Mouse (Mus musculus) c-Kit-positive CD71-positive TER-119-positive erythroid progenitor cells, embryonic 14.5 days (primary cell): ENCODE results near the gene Prr18.

Experiments
- DNase-seq: peaks from one replicate; pipeline ENCODE4 v3.0.0-alpha.2; 2013; ENCODE audit warnings: low spot score

Prr18 gene

DNA sequence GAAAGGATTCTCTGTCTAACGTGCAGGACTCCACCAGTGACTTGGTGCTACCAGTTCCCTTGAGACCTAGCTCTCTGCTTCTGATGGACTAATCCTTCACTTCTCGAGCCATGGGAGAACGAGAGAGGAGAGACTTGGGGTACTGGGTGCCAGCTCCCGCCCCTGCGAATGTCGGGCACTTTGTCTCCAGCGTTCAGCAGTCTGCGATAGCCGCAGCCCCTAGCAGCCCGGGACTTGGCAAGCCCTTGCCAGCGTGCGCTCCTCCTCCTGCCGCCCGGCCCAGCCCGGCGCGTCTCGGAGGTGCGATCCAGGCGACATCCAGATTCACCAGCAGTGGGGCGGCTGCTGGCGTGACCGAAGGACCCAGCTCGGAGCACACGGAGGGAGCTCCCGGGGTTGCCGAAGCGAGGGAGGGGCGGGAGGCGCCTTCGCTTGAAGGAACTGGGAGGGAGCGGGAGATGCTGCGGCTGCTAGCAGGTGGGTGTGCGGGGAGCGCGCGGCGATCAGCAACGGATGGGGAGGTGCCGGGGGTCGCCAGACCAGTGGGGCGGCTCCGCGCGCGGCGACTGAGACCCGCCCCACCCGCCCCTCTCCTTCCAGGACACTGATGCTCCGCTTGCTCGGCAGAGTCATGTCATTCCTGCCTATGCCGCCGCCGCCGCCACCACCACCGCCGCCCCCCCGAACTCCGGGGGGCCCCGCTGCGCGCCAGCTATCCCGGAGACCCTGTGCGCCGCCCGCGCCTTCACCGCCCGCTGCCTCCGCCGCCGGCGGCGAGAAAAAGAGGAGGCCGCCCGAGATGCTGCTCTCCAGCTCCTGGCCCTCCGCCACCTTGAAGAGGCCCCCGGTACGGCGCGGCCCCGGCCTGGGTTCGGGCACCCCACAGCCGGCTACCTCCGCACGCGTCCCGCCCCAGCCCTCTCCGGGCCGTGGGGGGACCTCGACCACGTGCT, 3.4 kb downstream of the Prr18 start:
- no peak for DNase-seq

DNA sequence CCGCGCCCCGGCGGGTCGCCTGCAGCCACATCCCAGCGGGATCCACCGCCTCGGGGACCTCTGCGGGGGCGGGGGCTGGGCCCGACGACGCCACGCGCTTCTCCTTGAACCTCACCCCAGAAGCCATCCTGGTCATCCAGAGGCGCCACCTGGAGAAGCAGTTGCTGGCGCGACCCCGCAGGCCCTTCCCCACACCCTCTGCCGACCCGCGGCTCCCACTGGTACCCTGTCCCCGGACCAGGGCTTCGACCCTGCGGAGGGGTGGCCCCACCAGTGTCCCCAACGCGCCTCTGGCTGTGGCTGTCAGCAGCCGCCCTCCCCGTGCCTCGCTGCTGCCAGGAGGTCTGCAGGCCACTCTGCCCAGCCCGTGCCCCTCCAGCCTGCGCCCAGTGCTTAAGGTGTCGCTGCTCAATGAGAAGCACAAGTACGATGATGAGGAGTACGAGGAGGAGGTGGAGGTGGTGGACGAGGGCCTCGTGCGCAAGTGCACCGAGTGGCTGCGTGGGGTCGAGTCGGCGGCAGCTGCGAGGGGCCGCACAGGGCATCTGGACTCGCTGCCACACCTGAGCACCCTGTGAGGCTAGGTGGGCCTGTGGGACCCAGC, 4.2 kb downstream of the Prr18 start:
- DNase-seq = no peak

DNA sequence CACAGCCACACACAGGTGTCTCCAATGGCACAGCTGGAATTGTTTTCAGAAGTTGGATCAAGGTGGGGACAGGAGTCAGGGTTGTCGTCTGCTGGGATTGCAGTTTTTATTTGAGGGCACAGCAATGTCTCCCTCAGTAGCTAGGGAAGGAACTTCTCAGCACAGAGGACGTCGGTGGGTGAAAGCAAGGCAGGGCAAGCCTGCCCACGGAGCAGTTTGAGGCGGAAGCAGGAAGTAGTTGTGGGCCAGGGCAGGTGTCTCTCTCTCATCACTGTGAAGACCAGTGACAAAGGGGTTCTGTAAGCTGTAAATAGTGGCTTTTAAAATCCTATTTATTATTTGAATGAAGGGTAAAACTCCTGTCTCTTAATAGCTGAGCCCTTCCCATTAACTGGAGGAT, 5.4 kb downstream of the Prr18 start:
- DNase-seq = no peak

DNA sequence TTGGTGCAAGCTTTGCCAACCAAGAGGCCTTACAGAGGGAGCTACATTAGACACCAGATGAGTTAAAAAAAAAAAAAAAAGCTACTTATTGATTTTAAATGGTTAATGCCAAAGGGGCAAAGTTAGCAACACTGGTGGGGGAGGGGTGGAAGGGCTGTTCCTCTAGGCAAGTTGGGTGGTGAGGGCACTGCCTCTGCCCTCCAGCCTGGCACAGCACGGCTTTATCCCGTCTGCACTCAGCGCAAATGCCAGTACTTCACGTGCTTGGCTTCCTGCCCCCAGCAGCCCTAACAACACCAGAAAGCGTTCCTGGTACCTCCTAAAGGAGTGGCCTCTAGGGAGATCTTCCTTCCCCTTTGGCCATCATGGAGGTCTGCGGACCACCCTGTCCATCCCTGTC, 6.2 kb downstream of the Prr18 start:
- no peak for DNase-seq

DNA sequence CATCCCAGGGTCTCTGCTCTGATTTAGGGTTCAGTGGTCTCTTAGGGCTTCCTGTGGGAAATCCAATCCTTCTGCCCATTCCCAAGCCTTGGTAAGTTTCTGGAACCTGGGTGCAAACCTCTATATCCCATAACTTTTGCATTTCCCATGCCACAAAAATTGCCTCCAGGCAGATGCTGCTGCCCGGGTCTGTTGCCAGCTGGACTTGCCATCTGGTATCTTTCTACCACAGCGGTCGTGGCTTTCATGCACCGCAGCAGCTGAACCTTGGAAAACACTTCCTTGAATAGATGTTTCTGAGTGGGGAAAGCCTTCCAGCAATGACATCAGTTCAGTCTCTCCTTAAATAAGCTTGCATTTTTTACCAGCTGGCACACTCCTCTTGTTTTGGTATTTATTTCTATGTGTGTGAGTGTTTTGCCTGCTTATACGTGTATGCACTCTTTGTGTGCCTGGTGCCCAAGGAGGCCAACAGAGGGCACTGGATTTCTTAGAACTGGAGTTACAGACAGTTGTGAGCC, 10.6 kb downstream of the Prr18 start:
- DNase-seq = no peak

DNA sequence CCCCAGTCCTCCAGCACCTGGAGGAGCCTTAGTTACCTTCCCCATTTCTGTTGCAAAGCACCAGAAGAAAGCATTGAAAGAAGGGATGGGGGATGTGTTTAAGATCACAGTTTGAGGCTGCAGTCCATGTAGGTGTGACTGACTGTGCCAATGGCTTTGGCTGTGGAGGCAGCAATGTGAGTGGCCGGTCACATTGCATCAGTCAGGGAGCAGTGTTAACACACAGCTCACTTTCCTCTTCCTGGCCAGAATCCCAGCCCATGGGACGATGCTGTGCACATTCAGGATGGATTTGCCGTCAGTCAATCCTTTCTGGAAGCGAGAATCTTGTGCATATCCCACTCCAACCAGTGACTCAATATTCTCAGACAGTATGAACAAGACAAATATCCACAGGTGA, 11.7 kb downstream of the Prr18 start:
- no peak for DNase-seq

DNA sequence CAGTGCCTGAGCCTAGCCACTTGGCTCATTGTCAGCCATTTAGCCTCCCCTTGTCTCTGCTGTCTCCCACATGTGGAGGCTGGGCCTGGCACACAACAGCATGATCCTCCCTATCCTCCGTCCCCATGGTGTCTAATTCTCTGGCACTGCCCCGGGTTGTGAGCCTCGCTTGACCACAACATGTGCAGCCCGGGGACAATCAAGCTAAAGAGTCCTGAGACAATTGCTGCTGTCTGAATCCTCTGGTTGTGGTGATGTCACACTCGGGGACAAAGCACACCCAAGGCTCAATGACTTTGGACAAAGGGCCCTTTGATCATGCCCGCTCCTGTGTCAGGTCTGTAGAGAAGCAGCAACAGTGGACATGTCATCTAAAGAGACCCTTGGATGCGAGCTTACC, 13.8 kb downstream of the Prr18 start:
- DNase-seq = no peak

DNA sequence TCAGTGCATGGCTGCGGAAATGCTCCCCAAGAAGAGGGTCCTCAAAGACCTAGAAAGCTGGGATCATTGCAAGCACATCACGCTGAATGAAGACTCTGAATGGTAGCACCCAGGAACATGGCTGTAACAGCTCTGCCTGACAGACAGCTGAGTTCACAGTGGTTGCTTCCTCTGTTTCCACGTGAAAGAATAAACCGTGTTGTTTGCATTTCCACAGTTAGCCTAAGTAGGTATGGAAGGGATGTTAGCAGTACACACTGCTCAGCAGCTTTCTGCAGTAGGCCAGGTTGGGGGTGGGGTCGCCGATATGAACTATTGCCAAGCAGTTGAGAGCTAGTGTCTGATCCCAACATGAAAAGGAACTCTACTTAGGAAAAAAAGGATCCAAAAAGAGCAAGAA, 18.4 kb downstream of the Prr18 start, which contains the start of gene T2:
T2 (plus strand) TSS at position 301 of the 400 bp plus-strand sequence.
- DNase-seq = no peak

DNA sequence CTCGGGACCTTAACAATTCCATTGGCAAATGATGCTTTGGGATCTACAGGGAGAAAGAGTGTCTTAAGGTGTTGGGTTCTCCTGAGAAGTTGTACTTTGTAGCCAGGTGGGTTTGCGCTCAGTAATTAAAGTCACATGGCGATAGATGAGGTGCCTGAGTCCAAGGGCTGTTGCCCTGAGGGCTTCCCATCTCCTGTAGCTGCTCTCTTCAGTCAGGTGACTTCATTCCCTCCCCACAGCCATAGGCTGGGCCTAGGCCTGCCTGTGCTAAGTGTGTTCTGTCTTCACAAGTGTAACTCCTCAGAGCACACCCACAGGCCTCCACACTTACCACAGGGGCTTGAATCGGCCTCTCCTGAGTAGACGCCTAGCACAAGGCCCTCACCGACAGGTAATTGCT, 20.2 kb downstream of the Prr18 start:
- no peak for DNase-seq

DNA sequence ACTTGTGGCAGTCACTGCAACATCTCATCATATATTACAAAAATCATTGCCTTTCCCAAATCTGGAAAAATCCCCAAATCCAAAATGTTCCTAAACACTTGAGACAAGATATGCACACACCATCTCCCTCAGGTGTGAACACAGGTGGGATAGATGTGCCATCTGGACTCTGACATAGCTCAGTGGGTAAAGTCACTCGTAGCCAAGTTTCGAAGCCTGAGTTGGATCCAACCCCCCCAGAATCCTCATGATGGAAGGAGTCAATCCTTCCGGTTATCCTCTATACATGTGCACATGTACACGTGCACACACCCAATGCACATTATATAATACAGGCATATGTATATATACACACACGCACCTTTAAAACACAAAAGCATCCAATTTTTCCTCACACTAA, 23.6 kb downstream of the Prr18 start:
- no peak for DNase-seq

DNA sequence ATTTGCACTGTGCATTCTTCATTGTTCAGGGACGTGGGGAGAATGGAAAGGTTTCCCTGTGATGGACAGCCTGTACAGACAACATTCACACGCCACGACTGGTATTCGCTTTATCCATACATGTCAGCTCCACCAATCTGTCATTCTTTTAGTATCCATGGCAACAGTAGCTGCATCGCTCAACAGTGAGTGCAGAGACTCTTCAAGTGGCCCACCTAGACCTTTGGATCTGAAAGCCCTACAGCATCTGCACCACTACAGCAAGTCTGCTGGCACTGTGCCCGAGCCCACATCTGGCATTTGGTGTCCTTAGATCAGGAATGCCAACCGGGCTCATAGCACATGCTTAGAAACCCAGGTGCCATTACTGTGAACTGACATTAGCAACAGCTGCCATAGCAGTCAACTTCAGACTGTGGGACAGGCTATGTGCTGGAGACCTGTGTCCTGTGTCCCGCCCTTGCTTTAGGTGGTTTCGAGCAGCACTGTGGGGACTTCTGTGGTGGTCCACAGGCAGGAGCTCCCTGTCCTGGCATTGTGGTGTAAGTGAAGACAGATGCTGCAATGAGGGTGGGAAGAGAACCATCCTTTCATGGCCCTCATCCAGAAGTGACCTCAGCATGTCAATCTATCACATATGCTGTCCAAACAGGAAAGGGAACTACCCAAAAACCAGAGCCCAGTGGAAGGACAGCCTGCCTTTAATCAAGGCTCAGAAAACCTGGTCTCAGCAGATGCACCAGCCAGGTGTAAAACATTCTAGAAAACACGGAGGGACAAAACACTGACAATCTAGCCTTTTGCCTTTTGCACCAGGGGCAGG, 24.2 kb downstream of the Prr18 start:
- no peak for DNase-seq

DNA sequence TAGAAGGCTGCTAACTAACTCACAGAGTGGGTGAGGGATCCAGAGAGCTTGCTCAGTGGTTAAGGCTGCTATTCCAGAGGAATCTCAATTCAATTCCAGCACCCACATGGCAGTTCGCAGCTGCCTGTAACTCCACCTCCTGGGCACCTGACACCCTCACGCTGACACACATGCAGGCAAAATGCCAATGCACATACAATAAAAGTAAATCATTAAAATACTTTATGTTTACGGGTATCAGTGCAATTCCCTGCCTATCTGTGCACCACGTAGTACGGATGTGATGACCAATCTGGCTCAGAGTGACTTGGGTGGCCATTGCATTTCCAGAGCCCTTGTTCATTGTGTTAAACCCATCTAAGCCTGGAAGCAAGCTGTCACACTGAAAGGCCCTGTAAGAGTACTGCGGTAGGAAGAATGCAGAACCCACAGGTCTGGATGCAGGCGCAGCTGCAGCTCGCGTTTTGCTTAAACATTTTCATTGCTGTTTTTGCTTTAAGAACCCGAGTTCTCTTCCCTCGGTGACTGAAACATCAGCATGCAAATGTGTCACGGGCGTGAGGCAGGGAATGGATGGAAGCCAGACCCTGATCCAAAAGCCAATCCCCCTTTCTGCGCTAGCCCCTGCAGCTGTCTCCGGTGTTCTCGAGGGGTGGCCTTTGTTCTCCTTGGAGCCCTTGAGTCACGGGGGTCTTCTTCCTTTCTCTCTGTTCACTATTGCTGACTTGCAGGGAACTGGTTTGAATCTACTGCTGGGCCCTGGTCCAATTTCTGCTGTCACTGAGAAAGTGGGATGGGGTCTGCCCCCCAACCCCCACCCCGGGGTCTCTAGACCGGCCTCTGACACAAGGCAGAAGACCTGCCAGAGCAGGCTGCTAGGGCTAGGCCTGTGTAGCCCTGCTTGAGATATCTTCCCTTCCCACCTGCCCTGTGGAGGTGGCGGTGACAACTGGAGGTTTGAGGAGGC, 30.5 kb downstream of the Prr18 start:
- no peak for DNase-seq

DNA sequence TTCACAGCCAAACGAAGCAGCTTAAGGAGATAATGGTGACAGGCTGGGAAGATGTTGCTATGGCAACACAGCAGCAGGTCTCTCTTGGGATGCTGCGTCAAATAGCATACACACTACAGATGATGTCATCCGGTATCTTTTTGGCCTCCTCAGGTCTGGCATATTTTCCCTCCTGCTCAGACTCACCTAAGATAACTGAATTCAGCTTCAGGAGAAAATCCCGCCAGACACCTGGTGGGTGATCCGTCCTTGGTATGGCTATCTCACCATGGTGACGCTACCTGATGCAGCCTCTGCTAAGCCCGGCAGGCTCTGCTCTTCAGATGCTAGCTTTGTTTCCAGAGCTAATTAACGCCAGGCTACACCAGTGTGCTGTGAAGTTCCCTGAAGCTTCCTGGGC, 31.3 kb downstream of the Prr18 start:
- no peak for DNase-seq

DNA sequence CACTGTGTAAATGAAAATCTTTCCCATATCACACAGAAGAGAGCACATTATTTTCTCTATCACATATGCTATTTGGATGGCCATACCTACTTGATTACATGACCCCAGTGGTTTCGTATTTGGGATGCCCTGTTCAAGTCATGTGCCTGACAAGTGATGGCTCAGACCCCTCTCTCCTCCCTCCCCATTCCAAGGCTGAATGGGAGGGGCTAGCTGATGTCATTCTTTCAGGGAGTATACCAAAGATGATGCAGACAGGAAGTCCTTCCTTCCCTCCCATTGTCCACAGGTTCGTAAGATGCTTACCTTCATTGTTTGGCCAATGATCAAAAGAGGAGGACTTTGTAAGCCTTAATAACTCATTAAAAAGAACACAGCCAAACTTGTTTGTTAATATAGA, 31.9 kb downstream of the Prr18 start:
- no peak for DNase-seq

DNA sequence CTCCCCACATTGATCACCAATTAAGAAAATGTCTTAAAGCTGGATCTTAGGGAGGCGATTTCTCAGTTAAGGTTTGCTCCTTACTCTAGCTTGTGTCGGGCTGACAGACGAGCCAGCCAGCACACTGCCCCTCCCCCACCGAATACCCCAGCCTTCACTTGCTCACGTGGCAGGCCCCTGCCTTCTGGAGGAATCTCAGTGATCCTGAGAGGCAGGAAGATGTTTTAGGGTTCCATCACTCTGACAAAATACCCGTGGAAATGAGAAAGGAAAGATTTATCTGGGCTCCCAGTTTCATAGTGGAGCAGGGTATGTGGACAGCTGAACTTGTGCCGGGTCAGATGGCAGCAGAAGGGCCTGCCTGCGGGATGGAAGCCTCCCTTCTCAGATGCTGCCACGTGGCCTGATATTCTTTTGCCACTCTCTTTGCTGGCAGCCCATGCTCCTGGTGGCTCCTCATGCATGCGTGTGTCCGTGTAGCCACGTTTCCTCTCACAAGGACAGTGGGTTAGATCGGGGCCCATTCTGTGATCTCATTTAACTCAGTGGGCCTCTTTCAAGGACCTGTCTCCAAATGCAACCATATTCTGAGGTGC, 33.5 kb downstream of the Prr18 start:
- no peak for DNase-seq

DNA sequence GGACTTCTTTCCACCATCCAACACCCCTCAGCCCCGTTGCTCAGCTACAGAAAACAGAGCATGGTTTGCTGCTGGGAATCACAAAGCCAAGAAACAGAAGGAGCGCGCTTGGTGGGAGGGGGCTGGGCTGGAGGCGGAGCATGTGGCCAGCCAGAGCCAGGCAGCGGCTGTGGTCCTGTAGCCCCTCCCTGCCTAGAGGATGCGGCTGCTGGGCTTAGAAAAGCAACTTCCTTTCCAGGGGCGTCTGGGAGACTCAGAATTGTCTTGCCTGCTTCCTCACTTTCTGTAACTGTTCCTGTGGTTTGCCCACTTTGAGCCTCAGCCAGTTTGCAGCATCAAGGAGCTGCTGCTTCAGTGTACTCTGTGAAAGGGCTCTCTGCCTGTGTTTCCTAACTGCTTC, 34.6 kb downstream of the Prr18 start:
- peak; percentile 7 for DNase-seq

DNA sequence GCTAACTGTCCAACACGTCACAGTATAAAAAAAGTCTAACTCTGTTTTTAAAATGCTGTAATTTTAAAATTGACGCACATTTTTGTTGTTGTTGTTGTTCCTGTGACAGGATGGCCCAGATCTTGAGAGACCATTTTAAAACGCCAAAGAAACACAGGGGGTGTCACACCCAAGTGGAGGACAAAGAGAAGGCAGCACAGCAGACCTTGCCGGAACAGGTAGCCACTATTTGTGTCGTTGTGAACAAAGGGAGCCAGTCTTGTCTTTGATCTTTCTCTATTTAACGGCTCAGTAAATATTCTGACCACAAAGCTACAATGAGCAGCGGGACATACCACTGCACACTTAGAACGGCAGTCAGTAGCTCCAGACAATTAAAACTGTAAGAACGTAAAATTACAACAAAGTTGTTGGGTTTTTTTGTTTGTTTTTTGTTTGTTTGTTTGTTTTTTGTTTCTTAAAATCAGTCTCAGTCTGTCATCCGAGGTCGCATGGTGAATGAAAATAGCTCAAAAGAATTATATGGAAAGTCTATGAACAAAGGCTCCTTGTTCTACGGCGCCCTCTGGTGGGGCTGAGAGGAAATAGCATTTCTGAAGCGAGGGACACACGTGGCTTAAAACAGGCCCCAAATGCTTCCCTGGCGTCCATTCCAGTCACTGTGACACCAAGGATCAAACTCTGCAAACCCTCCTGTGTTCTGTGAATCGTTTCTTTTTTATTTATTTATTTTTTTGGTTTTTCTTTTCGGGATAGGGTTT, 35.2 kb downstream of the Prr18 start:
- peak; percentile 67 for DNase-seq

DNA sequence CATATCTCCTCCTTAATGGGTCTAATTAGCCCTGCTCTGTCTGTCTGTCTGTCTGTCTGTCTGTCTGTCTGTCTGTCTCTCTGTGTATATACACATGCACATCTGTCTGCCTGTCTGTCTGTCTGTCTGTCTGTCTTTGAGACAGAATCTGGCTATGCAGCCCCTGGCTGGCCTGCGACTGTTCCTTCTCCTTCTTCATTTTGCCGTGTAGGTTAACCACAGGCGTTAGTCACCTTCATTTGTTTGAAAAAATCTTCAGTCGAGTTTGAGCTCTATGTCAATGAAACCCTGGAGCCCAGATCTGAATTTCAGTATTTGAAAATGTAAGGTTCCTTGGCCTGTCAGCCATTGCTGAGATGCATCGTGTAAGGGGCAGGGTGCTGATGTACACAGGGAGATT, 40.0 kb downstream of the Prr18 start:
- DNase-seq = no peak

DNA sequence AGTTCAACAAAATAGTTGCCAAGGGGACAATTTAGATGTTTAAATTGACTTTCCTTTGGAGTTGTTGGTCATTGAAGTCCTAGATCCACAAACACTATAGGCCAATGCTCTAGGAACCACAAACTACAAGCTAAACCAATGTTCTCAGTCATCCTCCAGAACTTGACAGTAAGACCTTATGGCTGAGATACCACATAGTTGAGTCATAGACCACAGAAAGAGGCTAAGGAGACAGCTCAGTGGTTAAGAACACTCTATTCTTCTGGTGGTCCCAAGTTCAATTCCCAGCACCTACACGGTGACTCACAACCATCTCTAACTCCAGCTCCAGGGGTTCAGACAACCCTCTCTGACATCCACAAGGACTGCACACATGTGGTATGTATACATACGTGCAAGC, 48.2 kb downstream of the Prr18 start:
- DNase-seq = no peak

DNA sequence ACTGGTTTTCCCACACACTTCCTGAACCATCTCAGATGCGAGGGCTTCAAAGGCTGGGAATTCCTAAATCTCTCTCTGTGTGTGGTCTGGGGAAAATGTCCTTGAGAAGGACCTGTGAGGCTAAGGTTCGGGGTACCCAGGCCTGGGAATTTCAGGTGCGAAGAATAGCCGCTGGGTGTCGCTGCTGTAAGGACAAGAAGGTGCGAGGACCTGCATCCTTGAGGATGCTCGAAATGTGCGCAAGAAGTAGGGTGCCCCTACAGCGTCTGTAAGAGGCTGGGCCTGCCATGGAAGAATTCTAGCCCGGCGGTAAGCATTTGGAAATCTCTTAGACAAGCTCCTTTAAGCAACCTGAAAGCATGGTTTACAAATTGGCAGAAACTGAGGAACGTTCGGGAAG, 51.2 kb downstream of the Prr18 start:
- no peak for DNase-seq
